Mouse (Mus musculus): ENCODE data around the gene Zfp511. TPM values are rescaled to one million over a fixed set of nuclear protein-coding genes. Genes with fewer than 3 reads are reported as not detected.

The Zfp511 gene
- total RNA-seq, 1 experiment: 27.1 TPM

GRCm38 (mm10) chr7:140037171-140037555 is 972 bp downstream of the Zfp511 start:
- DNase-seq (ENCODE audit: low read depth, low spot score): no peak
- Histone ChIP-seq H3K27ac (ENCODE audit: insufficient read depth, low read depth, low read length, poor library complexity, severe bottlenecking) (no peak overlapping the region), H3K4me3 (ENCODE audit: insufficient read depth in 1 of 2, low read depth in 1 of 2, low read length in 2 of 2, poor library complexity in 1 of 2, severe bottlenecking in 1 of 2) (peak overlapping the region; percentile 89 to 95), H3K4me1 (ENCODE audit: control insufficient read depth in 2 of 2, insufficient read depth in 2 of 2, low read length in 2 of 2, poor library complexity in 1 of 2) (peaks cover 0 to 5% of the 10 kb centered on the region in 2 experiments; a peak in 1 of 4 replicates), H3K36me3 (ENCODE audit: control insufficient read depth, insufficient read depth, low read length, poor library complexity, severe bottlenecking) (peaks cover 14% of the 10 kb centered on the region; the same call in 1 of the 2 replicates), H3K9me3 (ENCODE audit: control insufficient read depth, insufficient read depth, low read depth, low read length) (no peaks in the 10 kb centered on the region), H3K9ac (ENCODE audit: insufficient read depth, low read depth, low read length, poor library complexity, severe bottlenecking) (no peak overlapping the region)
- no peak for TF ChIP-seq ZC3H11A (IDR thresholded peaks at IDR 0.05; ENCODE audit: borderline replicate concordance, low read depth, low read length)
- TF ChIP-seq HCFC1 (IDR thresholded peaks at IDR 0.05; ENCODE audit: borderline replicate concordance, insufficient read depth, low read length): no peak
- no peak for TF ChIP-seq CHD2 (IDR thresholded peaks at IDR 0.05; ENCODE audit: low read depth, low read length)
- TF ChIP-seq MAFK (IDR thresholded peaks at IDR 0.05; ENCODE audit: insufficient read depth, low read depth, low read length): no peak
- TF ChIP-seq ZNF384 (IDR thresholded peaks at IDR 0.05; ENCODE audit: low read depth, low read length): no peak
- in situ Hi-C loops (cut with MboI; ENCODE audit: low sequenced_read_pairs in 2 of 2, unreplicated experiment in 2 of 2): no loop called here

GRCm38 (mm10) chr7:140042728-140043127 is 6.5 kb downstream of the Zfp511 start:
- DNase-seq (ENCODE audit: low read depth, low spot score): no peak
- Histone ChIP-seq H3K4me1 (ENCODE audit: control insufficient read depth in 2 of 2, insufficient read depth in 2 of 2, low read length in 2 of 2, poor library complexity in 1 of 2) (no peaks in the 10 kb centered on the region), H3K9me3 (ENCODE audit: control insufficient read depth, insufficient read depth, low read depth, low read length) (no peaks in the 10 kb centered on the region), H3K27ac (ENCODE audit: insufficient read depth, low read depth, low read length, poor library complexity, severe bottlenecking) (no peak overlapping the region), H3K4me3 (ENCODE audit: insufficient read depth in 1 of 2, low read depth in 1 of 2, low read length in 2 of 2, poor library complexity in 1 of 2, severe bottlenecking in 1 of 2) (no peak overlapping the region), H3K9ac (ENCODE audit: insufficient read depth, low read depth, low read length, poor library complexity, severe bottlenecking) (no peak overlapping the region), H3K36me3 (ENCODE audit: control insufficient read depth, insufficient read depth, low read length, poor library complexity, severe bottlenecking) (peaks cover 4% of the 10 kb centered on the region; the same call in 1 of the 2 replicates)
- in situ Hi-C loops (cut with MboI; ENCODE audit: low sequenced_read_pairs in 2 of 2, unreplicated experiment in 2 of 2): no loop called here
- no peak for TF ChIP-seq ZNF384 (IDR thresholded peaks at IDR 0.05; ENCODE audit: low read depth, low read length)
- TF ChIP-seq CHD2 (IDR thresholded peaks at IDR 0.05; ENCODE audit: low read depth, low read length): no peak
- TF ChIP-seq MAFK (IDR thresholded peaks at IDR 0.05; ENCODE audit: insufficient read depth, low read depth, low read length): no peak
- TF ChIP-seq ZC3H11A (IDR thresholded peaks at IDR 0.05; ENCODE audit: borderline replicate concordance, low read depth, low read length): no peak
- TF ChIP-seq HCFC1 (IDR thresholded peaks at IDR 0.05; ENCODE audit: borderline replicate concordance, insufficient read depth, low read length): no peak

DNA sequence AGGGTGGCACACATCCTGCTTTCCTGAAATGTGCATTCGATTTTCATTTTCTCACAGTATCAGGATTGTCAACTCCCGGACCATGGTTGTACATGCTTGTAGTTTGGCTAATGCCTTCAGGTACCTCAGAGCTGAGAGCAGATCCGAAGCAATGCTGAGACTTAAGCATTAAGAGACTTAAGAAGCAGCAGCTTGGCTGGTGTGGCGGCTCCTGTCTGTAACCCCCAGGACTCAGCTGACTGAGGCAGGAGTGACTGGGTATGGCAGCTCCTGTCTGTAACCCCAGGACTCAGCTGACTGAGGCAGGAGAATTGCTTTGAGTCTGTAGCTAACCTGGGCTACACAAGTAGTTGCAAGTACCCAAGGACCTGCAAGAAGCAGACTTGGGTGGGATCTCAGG is 9.4 kb downstream of the Zfp511 start:
- no peak for DNase-seq (ENCODE audit: low read depth, low spot score)
- in situ Hi-C loops (cut with MboI; ENCODE audit: low sequenced_read_pairs in 2 of 2, unreplicated experiment in 2 of 2): no loop called here
- H3K9ac ChIP-seq (ENCODE audit: insufficient read depth, low read depth, low read length, poor library complexity, severe bottlenecking): no peak overlapping the region
- no peaks in the 10 kb centered on the region for H3K4me1 ChIP-seq (ENCODE audit: control insufficient read depth in 2 of 2, insufficient read depth in 2 of 2, low read length in 2 of 2, poor library complexity in 1 of 2)
- TF ChIP-seq ZC3H11A (IDR thresholded peaks at IDR 0.05; ENCODE audit: borderline replicate concordance, low read depth, low read length) (no peak), HCFC1 (IDR thresholded peaks at IDR 0.05; ENCODE audit: borderline replicate concordance, insufficient read depth, low read length) (no peak), ZNF384 (IDR thresholded peaks at IDR 0.05; ENCODE audit: low read depth, low read length) (no peak), CHD2 (IDR thresholded peaks at IDR 0.05; ENCODE audit: low read depth, low read length) (no peak), MAFK (IDR thresholded peaks at IDR 0.05; ENCODE audit: insufficient read depth, low read depth, low read length) (no peak)
- H3K27ac ChIP-seq (ENCODE audit: insufficient read depth, low read depth, low read length, poor library complexity, severe bottlenecking): no peak overlapping the region
- H3K9me3 ChIP-seq (ENCODE audit: control insufficient read depth, insufficient read depth, low read depth, low read length): no peaks in the 10 kb centered on the region
- no peak overlapping the region for H3K4me3 ChIP-seq (ENCODE audit: insufficient read depth in 1 of 2, low read depth in 1 of 2, low read length in 2 of 2, poor library complexity in 1 of 2, severe bottlenecking in 1 of 2)
- no peaks in the 10 kb centered on the region for H3K36me3 ChIP-seq (ENCODE audit: control insufficient read depth, insufficient read depth, low read length, poor library complexity, severe bottlenecking)

GRCm38 (mm10) chr7:140047811-140048311 is 11.7 kb downstream of the Zfp511 start:
- H3K36me3 ChIP-seq (ENCODE audit: control insufficient read depth, insufficient read depth, low read length, poor library complexity, severe bottlenecking): no peaks in the 10 kb centered on the region
- no peaks in the 10 kb centered on the region for H3K9me3 ChIP-seq (ENCODE audit: control insufficient read depth, insufficient read depth, low read depth, low read length)
- H3K4me1 ChIP-seq (ENCODE audit: control insufficient read depth in 2 of 2, insufficient read depth in 2 of 2, low read length in 2 of 2, poor library complexity in 1 of 2): no peaks in the 10 kb centered on the region
- TF ChIP-seq ZNF384 (IDR thresholded peaks at IDR 0.05; ENCODE audit: low read depth, low read length): no peak
- no peak for TF ChIP-seq ZC3H11A (IDR thresholded peaks at IDR 0.05; ENCODE audit: borderline replicate concordance, low read depth, low read length)
- no peak for TF ChIP-seq HCFC1 (IDR thresholded peaks at IDR 0.05; ENCODE audit: borderline replicate concordance, insufficient read depth, low read length)
- TF ChIP-seq CHD2 (IDR thresholded peaks at IDR 0.05; ENCODE audit: low read depth, low read length): no peak
- no peak for TF ChIP-seq MAFK (IDR thresholded peaks at IDR 0.05; ENCODE audit: insufficient read depth, low read depth, low read length)
- in situ Hi-C loops (cut with MboI; ENCODE audit: low sequenced_read_pairs in 2 of 2, unreplicated experiment in 2 of 2): no loop called here
- peak overlapping the region; percentile 54 to 61 for H3K4me3 ChIP-seq (ENCODE audit: insufficient read depth in 1 of 2, low read depth in 1 of 2, low read length in 2 of 2, poor library complexity in 1 of 2, severe bottlenecking in 1 of 2)
- DNase-seq (ENCODE audit: low read depth, low spot score): no peak
- no peak overlapping the region for H3K27ac ChIP-seq (ENCODE audit: insufficient read depth, low read depth, low read length, poor library complexity, severe bottlenecking)
- 0 out of 2 replicates have a peak overlapping the region, but pooled peaks have one; percentile 5 for H3K9ac ChIP-seq (ENCODE audit: insufficient read depth, low read depth, low read length, poor library complexity, severe bottlenecking)

Data from ES-E14 (cell line).